Mouse (Mus musculus) heart, postnatal 0 days (tissue): ENCODE measurements around the gene Fetub. TPM values are rescaled to one million over a fixed set of nuclear protein-coding genes. Genes with fewer than 3 reads are reported as not detected.

Experiments used
- ATAC-seq: fragments of 200-750 bp; cut with Nextera tagmentation; 2 replicates; pipeline ENCODE4 v1.8.0; 2017; ENCODE audit warnings: low read depth, moderate number of reproducible peaks, moderate library complexity; ENCODE audit not compliant: insufficient read depth
- DNase-seq: peaks from one replicate; pipeline ENCODE4 v3.0.0-alpha.2; 2016; ENCODE audit warnings: low spot score
- H3K27ac ChIP-seq: fragments of 300-500 bp; sonication (generic); 2 replicates; pipeline ENCODE4 v1.5.1; 2014; ENCODE audit warnings: low read depth, mild to moderate bottlenecking
- H3K27me3 ChIP-seq: fragments of 300-500 bp; sonication (generic); 2 replicates; pipeline ENCODE4 v1.6.1; 2014; ENCODE audit warnings: low read length, mixed read lengths; ENCODE audit not compliant: control insufficient read depth, insufficient read depth
- H3K36me3 ChIP-seq: fragments of 300-500 bp; sonication (generic); replicated peaks from 2 replicates; pipeline ENCODE4 v1.6.1; 2014; ENCODE audit warnings: low read length, mixed read lengths; ENCODE audit not compliant: control insufficient read depth, insufficient read depth
- H3K4me1 ChIP-seq: fragments of 300-500 bp; sonication (generic); 2 replicates; pipeline ENCODE4 v1.6.1; 2014; ENCODE audit warnings: antibody characterized with exemption; ENCODE audit not compliant: control insufficient read depth, insufficient read depth
- H3K4me2 ChIP-seq: fragments of 300-500 bp; sonication (generic); 2 replicates; pipeline ENCODE4 v1.6.1; 2014; ENCODE audit warnings: low read depth, mild to moderate bottlenecking, low read length, moderate library complexity
- H3K4me3 ChIP-seq: fragments of 300-500 bp; sonication (generic); 2 replicates; pipeline ENCODE4 v1.5.1; 2014; ENCODE audit warnings: low read depth, low read length
- H3K9ac ChIP-seq: fragments of 300-500 bp; sonication (generic); replicated peaks from 2 replicates; pipeline ENCODE4 v1.6.1; 2014; ENCODE audit warnings: low read depth, low read length, mixed read lengths
- H3K9me3 ChIP-seq: fragments of 300-500 bp; sonication (generic); replicated peaks from 2 replicates; pipeline ENCODE4 v1.6.1; 2016; ENCODE audit warnings: low read length; ENCODE audit not compliant: control insufficient read depth
- CTCF ChIP-seq: IDR thresholded peaks from 2 replicates; pipeline ENCODE4 v1.5.1; 2016; ENCODE audit warnings: antibody characterized with exemption, control low read depth, low read depth
- EP300 ChIP-seq: IDR thresholded peaks from 2 replicates; pipeline ENCODE4 v1.6.1; 2016; ENCODE audit warnings: antibody characterized with exemption, low read depth
- WGBS: fragments of 180-500 bp; shearing (Covaris S2); extraction: QIAGEN DNeasy Blood & Tissue Kit; methylation state at CpG from one replicate; pipeline ENCODE4 v1.1.7; 2014; 5-methylcytosine and 5-hydroxymethylcytosine counted together
- polyA plus RNA-seq: library from polyadenylated mRNA; unstranded; fragments of >200 nt; fragmentation: Nextera tagmentation; extraction: Ambion mirVana; gene quantifications from 2 replicates; pipeline ENCODE4 v1.2.1, GENCODE M21; 2015
- total RNA-seq: library from RNA; depleted of rRNA; stranded (reverse); fragments of >200 nt; gene quantifications from 2 replicates; pipeline ENCODE4 v1.2.3, GENCODE M21; 2014; ENCODE audit warnings: low replicate concordance

Gene Fetub
- total and polyA plus RNA-seq, 2 experiments from 2014 or later = not detected

DNA sequence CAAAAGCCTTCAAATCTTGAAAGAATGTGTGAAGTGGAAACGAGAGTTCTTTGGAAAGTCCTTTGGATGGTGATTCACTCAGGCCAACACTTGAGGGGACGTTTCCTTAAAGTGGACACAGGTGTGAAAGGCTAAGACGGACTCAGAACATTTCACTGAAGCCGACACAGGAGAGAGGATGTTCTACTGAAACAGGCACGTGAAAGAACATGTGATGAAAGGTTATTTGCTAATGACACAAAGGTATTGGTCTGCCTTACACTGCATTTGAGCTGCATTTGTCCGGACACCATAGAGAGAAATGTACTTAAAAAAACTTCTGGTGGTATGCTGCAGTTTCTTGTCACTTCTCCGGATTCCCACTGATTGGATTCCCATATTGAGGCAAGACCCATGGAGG is 39.4 kb upstream of the Fetub start:
- H3K27me3 ChIP-seq = no peaks in the 10 kb centered on the region
- no peaks in the 10 kb centered on the region for H3K9me3 ChIP-seq
- 70% methylated on average over 7 of the region's 7 CpGs for WGBS
- H3K4me2 ChIP-seq = no peak overlapping the region
- no peaks in the 10 kb centered on the region; the same call in 1 of the 2 replicates for H3K36me3 ChIP-seq
- H3K9ac ChIP-seq = no peak overlapping the region
- no peak overlapping the region for H3K4me3 ChIP-seq
- ATAC-seq (no peak), DNase-seq (no peak)
- H3K27ac ChIP-seq = no peak overlapping the region
- no peak for TF ChIP-seq CTCF
- no peak for TF ChIP-seq EP300
- no peaks in the 10 kb centered on the region for H3K4me1 ChIP-seq

DNA sequence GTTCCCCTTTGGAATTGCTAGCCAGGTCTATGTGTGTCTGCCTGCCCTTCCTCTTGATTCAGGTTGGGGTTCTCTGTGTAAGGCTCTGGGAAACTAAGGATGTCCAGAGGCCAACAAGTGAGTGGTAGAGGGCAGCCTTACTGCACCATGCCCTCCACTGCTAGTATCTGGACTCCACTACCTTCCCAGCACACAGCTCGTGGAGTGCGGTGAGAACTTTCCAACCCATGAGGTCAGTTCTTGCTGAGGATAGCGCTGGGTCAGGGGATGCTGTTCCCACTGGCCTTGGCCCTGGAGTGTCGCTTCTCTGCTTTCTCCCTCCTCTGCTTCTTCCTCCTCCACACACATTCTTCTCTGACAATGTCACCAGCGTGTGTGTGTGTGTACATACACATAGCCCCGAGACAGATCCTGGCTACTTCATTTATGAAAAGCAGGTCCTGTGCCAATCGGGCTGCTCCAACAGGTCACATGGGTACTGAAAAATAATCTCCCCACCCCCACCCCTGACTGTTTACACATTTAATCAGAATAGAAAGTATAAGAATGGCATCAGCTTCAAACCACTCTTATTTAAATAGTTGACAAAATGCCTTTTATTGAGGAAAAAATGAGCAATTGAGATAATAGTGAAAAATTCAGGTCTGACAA is 38.1 kb upstream of the Fetub start:
- no peak; the same call in 1 of the 2 replicates for ATAC-seq
- 46% methylated on average over 7 of the region's 7 CpGs for WGBS
- no peak overlapping the region for H3K4me3 ChIP-seq
- H3K4me2 ChIP-seq = no peak overlapping the region
- no peaks in the 10 kb centered on the region for H3K27me3 ChIP-seq
- H3K9me3 ChIP-seq = no peaks in the 10 kb centered on the region
- H3K27ac ChIP-seq = no peak overlapping the region
- DNase-seq = no peak
- H3K9ac ChIP-seq = no peak overlapping the region
- H3K36me3 ChIP-seq = no peaks in the 10 kb centered on the region
- no peak for TF ChIP-seq EP300
- no peak for TF ChIP-seq CTCF
- H3K4me1 ChIP-seq = no peaks in the 10 kb centered on the region

DNA sequence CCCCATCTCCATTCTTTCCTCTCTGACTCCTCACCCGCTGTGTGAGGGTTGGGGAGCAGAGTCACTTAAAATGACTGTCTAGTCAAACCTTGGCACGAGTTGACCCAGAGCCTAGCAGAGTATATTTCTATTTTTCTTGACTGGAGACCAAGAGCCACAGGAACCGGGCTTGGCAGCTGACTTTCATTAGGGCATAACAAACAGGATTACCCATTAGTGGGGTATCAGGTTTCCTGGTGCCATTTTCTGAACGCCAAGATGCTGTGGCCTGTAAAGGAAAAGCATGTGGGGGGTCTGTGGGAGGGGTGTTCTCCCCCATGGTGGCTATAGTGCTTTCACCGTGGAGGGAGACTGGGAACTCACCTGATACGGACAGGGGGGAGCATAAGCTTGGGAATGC is 37.2 kb upstream of the Fetub start:
- H3K9ac ChIP-seq = no peak overlapping the region
- no peak overlapping the region for H3K4me3 ChIP-seq
- H3K9me3 ChIP-seq = no peaks in the 10 kb centered on the region
- DNase-seq (no peak), ATAC-seq (peak; percentile 24)
- 35% methylated on average over 6 of the region's 6 CpGs for WGBS
- no peaks in the 10 kb centered on the region for H3K27me3 ChIP-seq
- H3K36me3 ChIP-seq = no peaks in the 10 kb centered on the region
- no peak overlapping the region for H3K27ac ChIP-seq
- no peak for TF ChIP-seq CTCF
- TF ChIP-seq EP300 = no peak
- no peaks in the 10 kb centered on the region for H3K4me1 ChIP-seq
- H3K4me2 ChIP-seq = no peak overlapping the region

DNA sequence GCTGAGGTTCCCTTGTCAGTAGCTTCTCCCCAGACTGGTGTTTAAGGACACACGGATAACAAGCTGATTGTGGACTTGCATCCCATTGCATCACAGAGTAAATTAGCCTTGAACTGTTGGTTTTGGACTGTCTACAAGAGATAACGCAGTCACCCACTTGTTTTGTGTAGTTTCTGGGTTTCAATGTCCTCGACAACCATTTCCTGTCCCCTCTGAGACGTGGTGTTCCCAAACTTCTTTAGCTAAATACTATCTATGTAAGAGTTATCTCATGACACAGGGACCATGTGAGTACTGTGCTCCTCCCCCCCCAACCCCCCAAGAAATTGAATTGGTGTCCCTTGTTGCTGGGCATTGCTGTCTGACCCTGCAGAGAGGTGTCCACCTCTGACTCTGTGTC is 36.6 kb upstream of the Fetub start:
- Histone ChIP-seq H3K9me3 (no peaks in the 10 kb centered on the region), H3K27me3 (no peaks in the 10 kb centered on the region), H3K9ac (no peak overlapping the region), H3K4me3 (no peak overlapping the region), H3K36me3 (no peaks in the 10 kb centered on the region), H3K4me2 (no peak overlapping the region), H3K27ac (no peak overlapping the region), H3K4me1 (no peaks in the 10 kb centered on the region)
- DNase-seq (peak; percentile 46), ATAC-seq (peak; percentile 26; the same call in 1 of the 2 replicates)
- TF ChIP-seq EP300 (no peak), CTCF (no peak)
- 34% methylated on average over 4 of the region's 4 CpGs for WGBS

DNA sequence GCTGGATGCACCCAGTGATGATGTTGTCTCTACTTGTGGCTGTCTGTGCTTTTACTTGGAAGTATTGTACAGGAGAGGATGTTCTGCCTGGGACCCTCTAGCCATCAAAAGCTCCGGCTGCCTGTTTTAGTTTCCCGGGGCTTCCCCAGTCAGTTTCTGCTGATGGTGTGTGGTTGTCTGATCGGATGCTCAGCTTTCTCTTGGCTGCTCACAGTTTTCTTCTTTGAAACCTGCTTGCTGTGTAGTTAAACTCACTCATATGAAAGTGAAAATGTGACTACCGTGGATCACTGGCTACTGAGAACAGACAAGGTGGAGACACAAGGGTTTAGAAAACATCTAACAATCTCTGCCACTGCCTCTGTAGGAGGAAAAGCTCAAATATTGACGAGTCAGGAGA is 34.7 kb upstream of the Fetub start:
- H3K9ac ChIP-seq = no peak overlapping the region
- H3K4me2 ChIP-seq = no peak overlapping the region
- TF ChIP-seq EP300 (no peak), CTCF (no peak)
- H3K9me3 ChIP-seq = no peaks in the 10 kb centered on the region
- no peak overlapping the region for H3K27ac ChIP-seq
- H3K36me3 ChIP-seq = no peaks in the 10 kb centered on the region
- no peak for DNase-seq
- no peak for ATAC-seq
- no peak overlapping the region for H3K4me3 ChIP-seq
- WGBS = 66% methylated on average over 5 of the region's 5 CpGs
- no peaks in the 10 kb centered on the region for H3K27me3 ChIP-seq
- no peaks in the 10 kb centered on the region for H3K4me1 ChIP-seq

DNA sequence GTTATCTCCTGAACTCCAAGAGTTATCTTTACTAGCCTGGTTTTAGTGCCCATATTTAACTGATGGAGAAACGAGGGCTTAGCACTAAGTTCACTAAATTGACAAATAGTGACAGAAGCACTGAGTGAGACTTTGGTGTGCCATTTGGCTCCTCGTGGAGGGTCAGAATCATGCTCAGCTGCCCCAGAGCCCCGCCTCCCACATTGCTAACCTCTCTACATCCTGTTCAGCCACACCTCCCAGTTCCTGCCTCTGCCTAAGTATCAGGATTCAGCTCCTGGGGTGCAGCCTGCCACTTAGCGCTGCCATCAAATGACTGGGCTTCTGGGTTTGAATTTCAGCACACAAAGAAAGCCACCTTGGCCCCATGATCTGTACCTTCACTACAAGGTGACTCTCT is 32.8 kb upstream of the Fetub start:
- no peaks in the 10 kb centered on the region for H3K27me3 ChIP-seq
- 31% methylated on average over 4 of the region's 4 CpGs for WGBS
- no peaks in the 10 kb centered on the region for H3K4me1 ChIP-seq
- no peaks in the 10 kb centered on the region for H3K9me3 ChIP-seq
- H3K9ac ChIP-seq = no peak overlapping the region
- TF ChIP-seq EP300 = no peak
- TF ChIP-seq CTCF = no peak
- no peak overlapping the region for H3K4me3 ChIP-seq
- DNase-seq = no peak
- no peak overlapping the region for H3K27ac ChIP-seq
- H3K4me2 ChIP-seq = no peak overlapping the region
- H3K36me3 ChIP-seq = no peaks in the 10 kb centered on the region
- no peak for ATAC-seq
